Mouse (Mus musculus) heart, postnatal 0 days (tissue): Measurements from ENCODE around the gene Rad51d. TPM values are rescaled to one million over a fixed set of nuclear protein-coding genes. Genes with fewer than 3 reads are reported as not detected.

Experiments used
- ATAC-seq: fragments of 200-750 bp; cut with Nextera tagmentation; 2 replicates; pipeline ENCODE4 v1.8.0; 2017; ENCODE audit warnings: low read depth, moderate number of reproducible peaks, moderate library complexity; ENCODE audit not compliant: insufficient read depth
- DNase-seq: peaks from one replicate; pipeline ENCODE4 v3.0.0-alpha.2; 2016; ENCODE audit warnings: low spot score
- H3K27ac ChIP-seq: fragments of 300-500 bp; sonication (generic); 2 replicates; pipeline ENCODE4 v1.5.1; 2014; ENCODE audit warnings: low read depth, mild to moderate bottlenecking
- H3K27me3 ChIP-seq: fragments of 300-500 bp; sonication (generic); 2 replicates; pipeline ENCODE4 v1.6.1; 2014; ENCODE audit warnings: low read length, mixed read lengths; ENCODE audit not compliant: control insufficient read depth, insufficient read depth
- H3K36me3 ChIP-seq: fragments of 300-500 bp; sonication (generic); replicated peaks from 2 replicates; pipeline ENCODE4 v1.6.1; 2014; ENCODE audit warnings: low read length, mixed read lengths; ENCODE audit not compliant: control insufficient read depth, insufficient read depth
- H3K4me1 ChIP-seq: fragments of 300-500 bp; sonication (generic); 2 replicates; pipeline ENCODE4 v1.6.1; 2014; ENCODE audit warnings: antibody characterized with exemption; ENCODE audit not compliant: control insufficient read depth, insufficient read depth
- H3K4me2 ChIP-seq: fragments of 300-500 bp; sonication (generic); 2 replicates; pipeline ENCODE4 v1.6.1; 2014; ENCODE audit warnings: low read depth, mild to moderate bottlenecking, low read length, moderate library complexity
- H3K4me3 ChIP-seq: fragments of 300-500 bp; sonication (generic); 2 replicates; pipeline ENCODE4 v1.5.1; 2014; ENCODE audit warnings: low read depth, low read length
- H3K9ac ChIP-seq: fragments of 300-500 bp; sonication (generic); replicated peaks from 2 replicates; pipeline ENCODE4 v1.6.1; 2014; ENCODE audit warnings: low read depth, low read length, mixed read lengths
- H3K9me3 ChIP-seq: fragments of 300-500 bp; sonication (generic); replicated peaks from 2 replicates; pipeline ENCODE4 v1.6.1; 2016; ENCODE audit warnings: low read length; ENCODE audit not compliant: control insufficient read depth
- CTCF ChIP-seq: IDR thresholded peaks from 2 replicates; pipeline ENCODE4 v1.5.1; 2016; ENCODE audit warnings: antibody characterized with exemption, control low read depth, low read depth
- EP300 ChIP-seq: IDR thresholded peaks from 2 replicates; pipeline ENCODE4 v1.6.1; 2016; ENCODE audit warnings: antibody characterized with exemption, low read depth
- WGBS: fragments of 180-500 bp; shearing (Covaris S2); extraction: QIAGEN DNeasy Blood & Tissue Kit; methylation state at CpG from one replicate; pipeline ENCODE4 v1.1.7; 2014; 5-methylcytosine and 5-hydroxymethylcytosine counted together
- polyA plus RNA-seq: library from polyadenylated mRNA; unstranded; fragments of >200 nt; fragmentation: Nextera tagmentation; extraction: Ambion mirVana; gene quantifications from 2 replicates; pipeline ENCODE4 v1.2.1, GENCODE M21; 2015
- total RNA-seq: library from RNA; depleted of rRNA; stranded (reverse); fragments of >200 nt; gene quantifications from 2 replicates; pipeline ENCODE4 v1.2.3, GENCODE M21; 2014; ENCODE audit warnings: low replicate concordance

Gene Rad51d
- total and polyA plus RNA-seq, 2 experiments from 2014 or later = 9.9 to 10.8 TPM

DNA sequence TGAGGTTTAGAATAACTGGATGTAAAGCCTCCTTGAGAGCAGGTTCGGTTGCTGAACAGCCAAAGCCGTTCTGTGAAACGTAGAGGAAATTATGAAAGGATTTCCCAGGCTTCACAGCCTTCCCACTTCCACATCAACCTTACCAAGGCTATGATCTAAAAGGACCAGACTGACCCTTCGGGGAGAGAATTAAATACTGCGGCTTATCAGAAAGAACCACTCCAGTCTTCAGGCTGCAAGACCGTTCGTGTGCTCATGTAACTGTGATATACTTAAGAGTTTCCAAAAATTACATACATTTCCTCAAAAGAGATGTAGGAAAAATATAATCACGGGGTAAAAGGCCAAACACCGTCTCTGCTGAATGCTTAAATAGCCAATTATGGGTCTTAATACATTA is 27.8 kb downstream of the Rad51d start:
- Histone ChIP-seq H3K4me3 (no peak overlapping the region), H3K27ac (no peak overlapping the region), H3K9ac (no peak overlapping the region), H3K36me3 (no peaks in the 10 kb centered on the region), H3K9me3 (no peaks in the 10 kb centered on the region), H3K27me3 (no peaks in the 10 kb centered on the region), H3K4me2 (no peak overlapping the region), H3K4me1 (no peaks in the 10 kb centered on the region; the same call in 1 of the 2 replicates)
- DNase-seq (no peak), ATAC-seq (no peak)
- TF ChIP-seq EP300 (no peak), CTCF (no peak)
- 78% methylated on average over 9 of the region's 9 CpGs for WGBS

DNA sequence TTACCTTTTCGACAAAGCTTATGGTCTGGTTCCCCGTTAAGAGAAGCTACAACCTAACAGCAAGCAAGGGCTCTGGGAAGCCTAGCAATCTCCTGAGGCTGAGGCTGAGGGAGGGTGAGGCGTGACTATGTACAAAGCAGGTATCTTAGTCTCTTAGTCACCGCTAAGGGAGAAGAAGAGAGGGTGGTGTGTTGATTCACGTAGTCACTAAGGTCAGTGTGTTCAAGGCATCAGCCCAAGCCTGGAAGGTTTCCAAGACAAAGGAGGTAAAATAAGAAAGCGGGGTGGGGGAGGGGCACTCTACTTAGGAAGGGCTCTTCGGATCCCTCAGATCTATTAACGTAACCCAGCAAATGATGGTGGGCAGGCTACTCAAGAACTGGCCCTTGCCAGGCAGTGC is 28.9 kb downstream of the Rad51d start:
- Histone ChIP-seq H3K4me3 (no peak overlapping the region), H3K27me3 (no peaks in the 10 kb centered on the region), H3K27ac (no peak overlapping the region), H3K9me3 (no peaks in the 10 kb centered on the region), H3K36me3 (no peaks in the 10 kb centered on the region), H3K4me1 (no peaks in the 10 kb centered on the region; the same call in 1 of the 2 replicates), H3K4me2 (no peak overlapping the region), H3K9ac (no peak overlapping the region)
- 57% methylated on average over 8 of the region's 8 CpGs for WGBS
- DNase-seq (no peak), ATAC-seq (no peak)
- TF ChIP-seq EP300 (no peak), CTCF (no peak)

DNA sequence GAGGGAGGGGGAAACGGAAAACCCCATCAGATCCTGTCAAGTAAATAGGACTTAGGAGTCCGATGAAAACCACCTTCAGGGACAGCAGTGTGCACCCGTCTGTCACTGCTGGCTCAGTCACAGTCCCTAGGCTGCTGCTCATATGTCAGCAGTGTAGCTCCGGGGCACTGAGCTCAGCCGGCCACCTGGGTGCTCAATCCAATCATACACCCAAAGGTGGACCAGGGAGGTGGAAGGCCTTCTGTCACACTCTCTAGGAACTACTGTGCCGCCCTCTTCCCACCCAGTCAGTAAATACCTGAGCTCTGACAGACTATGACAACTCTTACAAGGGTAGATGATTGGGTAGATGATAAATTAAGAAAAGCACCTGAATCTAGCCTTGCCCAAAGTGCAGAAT is 29.7 kb downstream of the Rad51d start:
- Histone ChIP-seq H3K27ac (no peak overlapping the region), H3K9ac (no peak overlapping the region), H3K4me3 (no peak overlapping the region), H3K4me2 (no peak overlapping the region), H3K9me3 (no peaks in the 10 kb centered on the region), H3K27me3 (no peaks in the 10 kb centered on the region), H3K36me3 (no peaks in the 10 kb centered on the region), H3K4me1 (no peaks in the 10 kb centered on the region; the same call in 1 of the 2 replicates)
- no peak for TF ChIP-seq CTCF
- no peak for TF ChIP-seq EP300
- WGBS = 77% methylated on average over 6 of the region's 6 CpGs
- DNase-seq (no peak), ATAC-seq (no peak)

DNA sequence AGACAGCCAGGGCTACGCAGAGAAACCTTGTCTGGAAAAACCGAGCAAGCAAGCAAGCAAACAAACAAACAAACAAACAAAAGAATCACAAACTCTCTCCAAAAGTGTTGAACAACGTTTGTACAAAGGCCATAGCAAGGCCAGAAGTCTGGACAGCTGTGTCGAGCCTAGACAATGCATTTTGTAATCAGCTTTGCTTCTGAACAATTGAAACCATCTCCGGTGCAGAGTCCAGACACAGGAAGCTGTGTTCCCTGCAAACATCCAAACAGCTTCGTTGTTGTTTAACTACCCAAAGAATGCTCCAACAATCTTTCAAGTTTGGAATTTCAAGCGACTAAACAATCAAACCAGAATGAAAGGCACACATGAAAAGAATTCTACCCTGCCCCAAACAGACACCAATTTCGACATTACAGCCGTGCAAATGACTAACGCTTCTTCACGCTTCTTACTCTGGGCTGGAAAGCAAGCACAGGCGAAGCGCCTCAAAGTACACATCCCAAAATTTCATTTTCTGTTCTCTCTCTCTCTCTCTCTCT is 33.0 kb downstream of the Rad51d start:
- H3K4me1 ChIP-seq = no peaks in the 10 kb centered on the region; the same call in 1 of the 2 replicates
- no peaks in the 10 kb centered on the region for H3K27me3 ChIP-seq
- no peaks in the 10 kb centered on the region for H3K9me3 ChIP-seq
- H3K4me3 ChIP-seq = no peak overlapping the region
- ATAC-seq (no peak; the same call in 1 of the 2 replicates), DNase-seq (no peak)
- H3K36me3 ChIP-seq = no peaks in the 10 kb centered on the region
- H3K4me2 ChIP-seq = no peak overlapping the region
- no peak for TF ChIP-seq CTCF
- TF ChIP-seq EP300 = no peak
- no peak overlapping the region for H3K9ac ChIP-seq
- 69% methylated on average over 13 of the region's 13 CpGs for WGBS
- H3K27ac ChIP-seq = peak overlapping the region; percentile 58

DNA sequence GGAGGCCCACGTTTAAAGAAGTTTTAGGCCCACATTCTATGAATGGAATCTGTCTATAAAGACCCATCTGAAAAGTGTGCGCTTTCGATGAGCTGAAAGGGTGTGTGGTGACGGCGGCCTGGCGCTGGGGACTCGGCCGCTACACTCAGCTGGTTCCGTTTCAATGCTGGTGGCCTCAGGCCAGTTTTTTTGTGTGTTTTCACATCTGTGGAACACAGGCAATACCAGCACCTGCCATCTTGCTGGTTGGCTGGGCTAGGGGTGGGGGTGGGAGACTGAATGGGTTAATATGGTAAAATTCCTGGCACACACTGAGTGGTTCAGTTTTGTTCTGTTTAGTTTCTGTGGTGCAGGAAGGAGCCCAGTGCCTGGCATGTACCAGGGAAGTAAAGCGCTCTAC is 34.4 kb downstream of the Rad51d start:
- no peak for DNase-seq
- no peak overlapping the region for H3K4me2 ChIP-seq
- no peak for TF ChIP-seq CTCF
- TF ChIP-seq EP300 = no peak
- no peak overlapping the region for H3K27ac ChIP-seq
- no peak overlapping the region for H3K4me3 ChIP-seq
- no peaks in the 10 kb centered on the region for H3K9me3 ChIP-seq
- H3K9ac ChIP-seq = no peak overlapping the region
- ATAC-seq = no peak
- no peaks in the 10 kb centered on the region for H3K36me3 ChIP-seq
- no peaks in the 10 kb centered on the region for H3K4me1 ChIP-seq
- no peaks in the 10 kb centered on the region for H3K27me3 ChIP-seq
- WGBS = 82% methylated on average over 10 of the region's 10 CpGs

DNA sequence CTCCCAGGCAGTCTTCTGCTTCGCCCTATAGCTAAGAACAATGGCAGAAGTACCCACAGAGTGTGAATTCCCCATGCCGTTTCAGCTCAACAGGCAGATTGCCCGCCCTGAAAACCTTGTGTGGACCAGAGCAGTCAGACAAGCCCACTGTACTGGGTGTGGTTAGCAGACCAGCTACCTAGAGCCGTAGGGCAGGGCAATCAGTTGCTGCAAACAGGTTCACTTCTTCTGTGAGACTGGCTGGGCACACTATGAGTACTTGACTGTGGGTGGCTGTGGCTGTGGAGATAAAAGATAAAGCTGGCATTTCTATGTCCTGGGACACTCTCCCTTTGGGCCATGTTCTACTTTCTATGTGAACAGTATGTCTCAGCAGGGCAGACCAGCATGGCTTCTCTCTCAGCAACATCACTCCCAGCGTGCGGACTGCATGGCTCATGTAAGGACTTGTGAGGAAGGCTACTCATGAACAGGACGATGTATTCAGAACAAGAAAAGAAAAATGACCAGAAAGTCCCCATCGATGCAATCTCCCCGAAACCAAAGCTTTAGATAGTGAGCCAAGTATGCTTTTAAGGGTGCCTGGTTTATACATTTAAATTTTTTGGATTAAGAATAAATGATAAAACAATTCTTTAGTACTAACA is 35.0 kb downstream of the Rad51d start:
- Histone ChIP-seq H3K4me3 (no peak overlapping the region), H3K4me2 (no peak overlapping the region), H3K36me3 (no peaks in the 10 kb centered on the region), H3K27me3 (no peaks in the 10 kb centered on the region), H3K9me3 (no peaks in the 10 kb centered on the region), H3K9ac (no peak overlapping the region), H3K27ac (no peak overlapping the region), H3K4me1 (no peaks in the 10 kb centered on the region)
- WGBS = 75% methylated on average over 9 of the region's 9 CpGs
- DNase-seq (no peak), ATAC-seq (no peak)
- TF ChIP-seq CTCF (no peak), EP300 (no peak)
